Mouse (Mus musculus) ZHBTc4 (cell line): ENCODE data around the gene Kiss1r.
A peak's percentile ranks its signal among the peaks of the same experiment; 100 is the strongest.
"Not testable (repeated sequence)": the region's sequence is repeated elsewhere in the genome, so short reads cannot be mapped to it uniquely, and the experiment has no call there.

ENCODE experiments used
- DNase-seq: peaks from one replicate; pipeline ENCODE4 v3.0.0-alpha.2; 2011; ENCODE audit warnings: low read depth, low spot score

Gene Kiss1r

GRCm38 (mm10) chr10:79916808-79917531 lies at the start of gene Kiss1r:
Gene Kiss1r (plus strand): TSS chr10:79916971.
- peak; percentile 75 for DNase-seq

- no peak for DNase-seq
Measured at GRCm38 (mm10) chr10:79871845-79872244, 44.9 kb upstream of the Kiss1r start.

- DNase-seq: no peak
Measured at GRCm38 (mm10) chr10:79872862-79873261, 43.9 kb upstream of the Kiss1r start.

- DNase-seq: no peak
Measured at GRCm38 (mm10) chr10:79873313-79873712, 43.5 kb upstream of the Kiss1r start.

- no peak for DNase-seq
Measured at GRCm38 (mm10) chr10:79873715-79874289, 43.0 kb upstream of the Kiss1r start.

- peak; percentile 61 for DNase-seq
Measured at GRCm38 (mm10) chr10:79874290-79874862, 42.4 kb upstream of the Kiss1r start, which contains the start of the genes Prtn3 and Plppr3. Gene Prtn3 (plus strand): TSS chr10:79874476. Gene Plppr3 (minus strand): TSS chr10:79874634.

GRCm38 (mm10) chr10:79877174-79877573 lies 39.6 kb upstream of the Kiss1r start:
- no peak for DNase-seq

- DNase-seq: no peak
Measured at GRCm38 (mm10) chr10:79877757-79878156, 39.0 kb upstream of the Kiss1r start.

GRCm38 (mm10) chr10:79879527-79879926 lies 37.2 kb upstream of the Kiss1r start:
- DNase-seq: no peak

- DNase-seq: no peak
Measured at GRCm38 (mm10) chr10:79880721-79881120, 36.0 kb upstream of the Kiss1r start.

- peak; percentile 65 for DNase-seq
Measured at GRCm38 (mm10) chr10:79881981-79882380, 34.8 kb upstream of the Kiss1r start.

GRCm38 (mm10) chr10:79883297-79884084 lies 33.3 kb upstream of the Kiss1r start:
- DNase-seq: peak; percentile 90

GRCm38 (mm10) chr10:79884446-79884845 lies 32.3 kb upstream of the Kiss1r start:
- no peak for DNase-seq

- not testable (repeated sequence) for DNase-seq
Measured at GRCm38 (mm10) chr10:79884938-79885337, 31.8 kb upstream of the Kiss1r start.

- DNase-seq: no peak
Measured at GRCm38 (mm10) chr10:79886054-79886453, 30.7 kb upstream of the Kiss1r start, which contains the start of gene Elane. Gene Elane (plus strand): TSS chr10:79886247.

- no peak for DNase-seq
Measured at GRCm38 (mm10) chr10:79886611-79887010, 30.2 kb upstream of the Kiss1r start.

- no peak for DNase-seq
Measured at GRCm38 (mm10) chr10:79889386-79889785, 27.4 kb upstream of the Kiss1r start.

GRCm38 (mm10) chr10:79890670-79891069 lies 26.1 kb upstream of the Kiss1r start, which contains the start of gene Cfd:
Gene Cfd (plus strand): TSS chr10:79890853.
- no peak for DNase-seq

GRCm38 (mm10) chr10:79892451-79893118 lies 24.2 kb upstream of the Kiss1r start:
- peak; percentile 93 for DNase-seq

GRCm38 (mm10) chr10:79896306-79896705 lies 20.5 kb upstream of the Kiss1r start:
- DNase-seq: no peak

GRCm38 (mm10) chr10:79896814-79897213 lies 20.0 kb upstream of the Kiss1r start:
- no peak for DNase-seq
